Mouse (Mus musculus) forebrain, embryonic 16.5 days (tissue): ENCODE data around the gene Pcyt2. TPM values are rescaled to one million over a fixed set of nuclear protein-coding genes. Genes with fewer than 3 reads are reported as not detected.

Source experiments
- ATAC-seq: fragments of 200-750 bp; cut with Nextera tagmentation; 2 replicates; pipeline ENCODE4 v1.8.0; 2017; ENCODE audit warnings: mild to moderate bottlenecking, moderate library complexity
- H3K27ac ChIP-seq: fragments of 300-500 bp; sonication (generic); 2 replicates; pipeline ENCODE4 v1.5.1; 2014; ENCODE audit warnings: low read length, control low read depth
- H3K27me3 ChIP-seq: fragments of 300-500 bp; sonication (generic); replicated peaks from 2 replicates; pipeline ENCODE4 v1.6.1; 2014; ENCODE audit warnings: low read length; ENCODE audit not compliant: control insufficient read depth, insufficient read depth
- H3K36me3 ChIP-seq: fragments of 300-500 bp; sonication (generic); 2 replicates; pipeline ENCODE4 v1.6.1; 2014; ENCODE audit not compliant: control insufficient read depth, insufficient read depth
- H3K4me1 ChIP-seq: fragments of 300-500 bp; sonication (generic); replicated peaks from 2 replicates; pipeline ENCODE4 v1.6.1; 2014; ENCODE audit warnings: low read length; ENCODE audit not compliant: control insufficient read depth, insufficient read depth
- H3K4me2 ChIP-seq: fragments of 300-500 bp; sonication (generic); 2 replicates; pipeline ENCODE4 v1.6.1; 2014; ENCODE audit warnings: mild to moderate bottlenecking, low read length, control low read depth
- H3K4me3 ChIP-seq: fragments of 300-500 bp; sonication (generic); replicated peaks from 2 replicates; pipeline ENCODE4 v1.5.1; 2014; ENCODE audit warnings: mild to moderate bottlenecking, low read length, control low read depth
- H3K9ac ChIP-seq: fragments of 300-500 bp; sonication (generic); replicated peaks from 2 replicates; pipeline ENCODE4 v1.6.1; 2014; ENCODE audit warnings: low read depth, low read length, control low read depth
- H3K9me3 ChIP-seq: fragments of 300-500 bp; sonication (generic); 2 replicates; pipeline ENCODE4 v1.6.1; 2016; ENCODE audit warnings: low read length; ENCODE audit not compliant: control insufficient read depth
- WGBS: fragments of 180-500 bp; shearing (Covaris S2); extraction: QIAGEN DNeasy Blood & Tissue Kit; methylation state at CpG from one replicate; pipeline ENCODE4 v1.1.7; 2014; 5-methylcytosine and 5-hydroxymethylcytosine counted together
- polyA plus RNA-seq: library from polyadenylated mRNA; unstranded; fragments of >200 nt; fragmentation: Nextera tagmentation; extraction: Ambion mirVana; gene quantifications from 2 replicates; pipeline ENCODE4 v1.2.1, GENCODE M21; 2015

Pcyt2 gene
- polyA plus RNA-seq, 1 experiment from 2014 or later = 234 TPM

DNA sequence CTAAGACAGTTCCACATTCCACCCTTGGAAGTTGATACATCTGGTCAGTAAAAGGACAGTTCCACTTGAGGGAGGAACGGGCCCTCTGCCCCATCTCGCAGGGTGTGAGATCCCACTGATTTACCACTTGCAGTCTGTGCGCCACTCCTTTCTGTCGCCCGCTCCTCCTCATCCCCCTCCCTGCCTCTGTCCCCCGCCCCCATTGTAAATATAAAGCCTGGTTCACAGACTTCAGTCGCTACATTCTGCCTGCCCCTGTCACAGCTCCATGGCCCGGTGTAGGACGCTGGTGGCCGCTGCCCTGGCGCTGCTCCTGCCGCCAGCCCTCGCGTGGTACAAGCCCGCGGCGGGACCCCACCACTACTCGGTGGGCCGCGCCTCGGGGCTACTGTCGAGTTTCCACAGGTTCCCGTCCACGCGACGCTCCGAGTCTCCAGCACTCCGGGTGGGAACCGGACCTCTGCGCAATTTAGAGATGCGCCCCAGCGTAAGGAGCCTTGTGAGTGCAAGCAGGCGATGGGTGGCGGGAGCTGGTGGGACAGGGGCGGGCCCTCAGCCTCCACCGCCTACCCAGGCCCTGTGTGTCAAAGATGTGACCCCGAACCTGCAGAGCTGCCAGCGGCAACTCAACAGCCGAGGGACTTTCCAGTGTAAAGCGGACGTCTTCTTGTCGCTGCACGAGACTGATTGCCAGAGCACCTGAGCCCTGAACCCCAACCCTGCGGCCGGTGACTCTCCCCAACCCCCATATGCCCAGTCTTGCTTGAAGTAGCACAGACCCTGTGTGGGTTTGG lies 9.3 kb downstream of the Pcyt2 start, which contains the start of gene Npb:
TSS of gene Npb (plus strand) at position 237 of the 794 bp plus-strand sequence.
- Histone ChIP-seq H3K9ac (peak within 1 kb of the TSS; percentile 32), H3K27ac (no peak within 1 kb of the TSS), H3K4me2 (peak within 1 kb of the TSS; percentile 37), H3K9me3 (no peaks in the 10 kb centered on the region), H3K4me1 (peaks cover 8% of the 10 kb centered on the region; the same call in 1 of the 2 replicates), H3K27me3 (peaks cover 3% of the 10 kb centered on the region), H3K36me3 (peaks cover 28% of the 10 kb centered on the region), H3K4me3 (peak within 1 kb of the TSS; percentile 5; the same call in 1 of the 2 replicates)
- 7% methylated on average over 45 of the region's 45 CpGs for WGBS
- ATAC-seq = no peak

DNA sequence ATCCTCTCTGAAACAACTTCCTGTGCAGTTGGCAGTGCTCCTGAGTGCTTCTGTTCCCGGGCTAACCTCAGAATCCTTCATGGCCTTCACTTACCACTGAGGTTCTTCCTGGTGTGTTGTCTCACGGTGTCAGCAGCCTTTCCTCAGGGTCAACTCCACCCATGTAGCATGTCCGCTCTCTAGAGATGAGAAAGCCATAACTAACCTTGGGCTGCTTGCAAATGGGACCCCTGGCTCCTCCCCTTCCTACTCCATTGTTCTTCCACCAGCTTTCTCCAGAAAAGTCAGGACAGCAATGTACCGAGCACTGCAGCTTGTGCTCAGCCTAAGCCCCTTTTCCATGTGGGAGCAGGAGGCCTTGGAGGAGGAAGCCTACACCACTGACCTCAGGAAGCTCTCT lies 11.0 kb downstream of the Pcyt2 start:
- no peaks in the 10 kb centered on the region for H3K9me3 ChIP-seq
- H3K4me2 ChIP-seq = no peak overlapping the region
- H3K27ac ChIP-seq = no peak overlapping the region
- H3K36me3 ChIP-seq = peaks cover 30% of the 10 kb centered on the region
- no peak overlapping the region for H3K9ac ChIP-seq
- no peak overlapping the region for H3K4me3 ChIP-seq
- peaks cover 3% of the 10 kb centered on the region for H3K27me3 ChIP-seq
- H3K4me1 ChIP-seq = peaks cover 8% of the 10 kb centered on the region; the same call in 1 of the 2 replicates
- no peak for ATAC-seq
- WGBS = 74% methylated on average over 4 of the region's 4 CpGs

GRCm38 (mm10) chr11:120605667-120606066 lies 12.1 kb downstream of the Pcyt2 start:
- WGBS = 83% methylated on average over 7 of the region's 7 CpGs
- no peak for ATAC-seq
- H3K4me2 ChIP-seq = no peak overlapping the region
- H3K9ac ChIP-seq = no peak overlapping the region
- peaks cover 8% of the 10 kb centered on the region; the same call in 1 of the 2 replicates for H3K4me1 ChIP-seq
- H3K36me3 ChIP-seq = peaks cover 21% of the 10 kb centered on the region
- H3K4me3 ChIP-seq = no peak overlapping the region
- no peak overlapping the region for H3K27ac ChIP-seq
- no peaks in the 10 kb centered on the region for H3K9me3 ChIP-seq
- H3K27me3 ChIP-seq = peaks cover 3% of the 10 kb centered on the region

DNA sequence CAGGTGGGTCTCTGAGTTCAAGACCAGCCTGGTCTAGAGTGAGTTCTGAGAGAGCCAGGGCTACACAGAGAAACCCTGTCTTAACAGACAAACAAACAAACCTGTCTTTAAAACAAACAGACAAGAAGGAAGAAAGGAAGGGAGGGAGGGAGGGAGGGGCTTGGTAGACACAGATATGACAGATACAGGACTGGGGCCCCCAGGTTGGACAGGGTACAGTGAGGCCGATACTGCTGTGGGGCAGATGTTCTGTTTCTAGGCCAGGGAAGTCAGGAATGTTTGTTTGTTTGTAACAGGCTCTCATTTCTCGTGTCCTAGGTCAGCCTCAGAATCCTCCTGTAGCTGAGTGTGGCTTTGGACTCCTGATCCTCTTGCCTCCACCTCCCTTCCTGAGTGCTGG lies 14.2 kb downstream of the Pcyt2 start:
- no peak overlapping the region for H3K4me2 ChIP-seq
- H3K9me3 ChIP-seq = no peaks in the 10 kb centered on the region
- no peak overlapping the region for H3K27ac ChIP-seq
- no peak overlapping the region for H3K9ac ChIP-seq
- H3K4me3 ChIP-seq = no peak overlapping the region
- 85% methylated on average over 2 of the region's 2 CpGs for WGBS
- peaks cover 17% of the 10 kb centered on the region for H3K36me3 ChIP-seq
- H3K4me1 ChIP-seq = peaks cover 19% of the 10 kb centered on the region
- no peak for ATAC-seq
- no peaks in the 10 kb centered on the region for H3K27me3 ChIP-seq

- ATAC-seq = no peak
- Histone ChIP-seq H3K9ac (no peak overlapping the region), H3K9me3 (no peaks in the 10 kb centered on the region), H3K27me3 (no peaks in the 10 kb centered on the region), H3K4me2 (no peak overlapping the region), H3K27ac (no peak overlapping the region), H3K4me1 (peaks cover 25% of the 10 kb centered on the region), H3K4me3 (no peak overlapping the region), H3K36me3 (peaks cover 15% of the 10 kb centered on the region)
- 95% methylated on average over 3 of the region's 3 CpGs for WGBS
Observed at GRCm38 (mm10) chr11:120600716-120601115, 17.0 kb downstream of the Pcyt2 start.

DNA sequence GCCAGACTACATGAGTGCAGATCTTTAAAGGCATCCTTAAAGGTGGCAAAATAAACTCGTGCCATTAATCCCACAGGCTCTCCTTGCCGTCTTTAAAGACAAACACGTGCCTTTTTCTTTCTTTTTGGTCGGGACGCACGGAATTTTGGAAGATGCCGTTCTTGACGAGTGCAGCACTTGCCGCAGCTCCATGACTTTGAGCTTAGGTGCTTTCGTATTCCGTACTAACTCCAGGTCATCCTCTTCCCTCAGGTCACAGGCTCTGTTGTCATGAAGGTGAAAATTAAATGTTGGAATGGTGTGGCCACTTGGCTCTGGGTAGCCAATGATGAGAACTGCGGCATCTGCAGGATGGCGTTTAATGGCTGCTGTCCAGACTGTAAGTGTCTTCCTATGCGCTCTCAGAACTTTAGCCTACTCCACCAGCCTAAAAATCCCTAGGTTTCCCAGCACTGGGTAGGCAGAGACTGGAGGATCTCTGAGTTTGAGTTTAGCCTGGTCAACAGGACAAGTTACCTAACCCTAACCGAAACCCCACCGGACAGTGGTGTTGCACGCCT lies 18.7 kb downstream of the Pcyt2 start:
- H3K4me1 ChIP-seq = peaks cover 25% of the 10 kb centered on the region
- peak overlapping the region; percentile 78; the same call in 1 of the 2 replicates for H3K27ac ChIP-seq
- peak overlapping the region; percentile 65 for H3K9ac ChIP-seq
- H3K9me3 ChIP-seq = no peaks in the 10 kb centered on the region
- ATAC-seq = no peak
- peak overlapping the region; percentile 85 for H3K4me2 ChIP-seq
- H3K27me3 ChIP-seq = no peaks in the 10 kb centered on the region
- peaks cover 20% of the 10 kb centered on the region for H3K36me3 ChIP-seq
- H3K4me3 ChIP-seq = peak overlapping the region; percentile 93
- 46% methylated on average over 17 of the region's 17 CpGs for WGBS

GRCm38 (mm10) chr11:120598283-120598989 lies 19.3 kb downstream of the Pcyt2 start, which contains the start of the genes Alyref and Anapc11:
Gene Alyref (minus strand): TSS chr11:120598365.
Gene Anapc11 (plus strand): TSS chr11:120598421.
- peak within 1 kb of the TSS; percentile 85 for H3K4me2 ChIP-seq
- under 1% methylated on average over 84 of the region's 88 CpGs for WGBS
- ATAC-seq = peak; percentile 100
- no peaks in the 10 kb centered on the region for H3K9me3 ChIP-seq
- peaks cover 25% of the 10 kb centered on the region for H3K4me1 ChIP-seq
- H3K4me3 ChIP-seq = peak within 1 kb of the TSS; percentile 93
- peak within 1 kb of the TSS; percentile 94 for H3K9ac ChIP-seq
- H3K27ac ChIP-seq = peak within 1 kb of the TSS; percentile 78
- H3K36me3 ChIP-seq = peaks cover 20% of the 10 kb centered on the region
- no peaks in the 10 kb centered on the region for H3K27me3 ChIP-seq

- 4% methylated on average over 83 of the region's 99 CpGs for WGBS
Observed at GRCm38 (mm10) chr11:120597240-120598235, 20.2 kb downstream of the Pcyt2 start.

More at GRCm38 (mm10) chr11:120597240-120598235, 20.2 kb downstream of the Pcyt2 start:
- no peaks in the 10 kb centered on the region for H3K27me3 ChIP-seq
- peak; percentile 50 for ATAC-seq
- H3K9ac ChIP-seq = peak overlapping the region; percentile 94
- peak overlapping the region; percentile 93 for H3K4me3 ChIP-seq
- peaks cover 27% of the 10 kb centered on the region for H3K36me3 ChIP-seq
- peaks cover 25% of the 10 kb centered on the region for H3K4me1 ChIP-seq
- H3K27ac ChIP-seq = peak overlapping the region; percentile 77
- H3K4me2 ChIP-seq = peak overlapping the region; percentile 73
- no peaks in the 10 kb centered on the region for H3K9me3 ChIP-seq
